Mouse (Mus musculus) liver, adult 2 months (tissue): ENCODE measurements around the gene Zdhhc24.

ENCODE experiments used
- CTCF ChIP-seq: fragments of 200-500 bp; IDR thresholded peaks from 2 replicates; pipeline ENCODE4 v1.5.1; 2011; ENCODE audit warnings: low read depth, low read length, control low read depth
- POLR2A ChIP-seq: fragments of 200-500 bp; IDR thresholded peaks from 2 replicates; pipeline ENCODE4 v1.6.1; 2011; ENCODE audit warnings: low read length, control low read depth; ENCODE audit not compliant: insufficient read depth; ENCODE audit errors: extremely low read depth

DNA sequence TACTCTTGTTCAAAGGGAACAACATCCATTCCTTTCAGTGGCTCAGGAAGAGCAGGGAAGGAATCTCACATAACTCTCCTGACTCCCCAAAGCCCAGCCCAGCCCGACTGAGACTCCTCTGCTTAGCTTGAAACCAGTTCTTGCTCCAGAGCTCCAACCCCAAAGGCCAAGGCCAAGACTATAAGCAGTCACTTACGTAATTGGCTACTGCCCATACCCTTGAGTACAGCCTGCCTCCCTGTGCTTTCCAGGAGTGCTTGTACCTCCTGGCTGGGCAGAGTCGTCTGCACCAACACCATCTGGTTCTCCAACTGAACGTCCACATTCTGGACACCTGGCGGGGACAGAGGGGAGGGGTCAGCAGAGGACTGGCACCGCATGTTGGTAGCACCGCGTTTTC lies 44.5 kb upstream of the Zdhhc24 start:
- TF ChIP-seq POLR2A (no peak), CTCF (no peak)
